Mouse (Mus musculus) spleen, adult 2 months (tissue): ENCODE measurements around the gene Asb12.

Experiments
- CTCF ChIP-seq: fragments of 200-500 bp; IDR thresholded peaks from 2 replicates; pipeline ENCODE4 v1.5.1; 2011; ENCODE audit warnings: mild to moderate bottlenecking, inconsistent platforms; ENCODE audit not compliant: insufficient read depth, insufficient read length, insufficient replicate concordance; ENCODE audit errors: extremely low read depth
- POLR2A ChIP-seq: fragments of 200-500 bp; IDR thresholded peaks from 2 replicates; pipeline ENCODE4 v1.6.1; 2011; ENCODE audit warnings: low read depth, low read length, inconsistent platforms

GRCm38 (mm10) chrX:95442261-95442660, 115.5 kb downstream of the Asb12 start:
- TF ChIP-seq CTCF (no peak), POLR2A (no peak)
